Mouse (Mus musculus) midbrain, embryonic 14.5 days (tissue): Measurements from ENCODE around the gene Kyat1. TPM values are rescaled to one million over a fixed set of nuclear protein-coding genes. Genes with fewer than 3 reads are reported as not detected.
"Not testable (repeated sequence)": the region's sequence is repeated elsewhere in the genome, so short reads cannot be mapped to it uniquely, and the experiment has no call there.

Experiments used
- ATAC-seq: fragments of 200-750 bp; cut with Nextera tagmentation; 2 replicates; pipeline ENCODE4 v1.8.0; 2017; ENCODE audit warnings: moderate number of reproducible peaks, moderate library complexity; ENCODE audit not compliant: low FRiP score, low TSS enrichment
- DNase-seq: peaks from one replicate; pipeline ENCODE4 v3.0.0-alpha.2; 2015
- H3K27ac ChIP-seq: fragments of 300-500 bp; sonication (generic); replicated peaks from 2 replicates; pipeline ENCODE4 v1.5.1; 2014; ENCODE audit warnings: mild to moderate bottlenecking, low read depth, low read length, moderate library complexity
- H3K27me3 ChIP-seq: fragments of 300-500 bp; sonication (generic); 2 replicates; pipeline ENCODE4 v1.6.1; 2014; ENCODE audit warnings: low read length, control low read depth, mixed read lengths; ENCODE audit not compliant: control insufficient read depth, insufficient read depth
- H3K36me3 ChIP-seq: fragments of 300-500 bp; sonication (generic); 2 replicates; pipeline ENCODE4 v1.6.1; 2014; ENCODE audit warnings: low read length, control low read depth; ENCODE audit not compliant: control insufficient read depth, insufficient read depth
- H3K4me1 ChIP-seq: fragments of 300-500 bp; sonication (generic); 2 replicates; pipeline ENCODE4 v1.6.1; 2014; ENCODE audit warnings: mild to moderate bottlenecking, antibody characterized with exemption, low read length, control low read depth; ENCODE audit not compliant: control insufficient read depth, insufficient read depth
- H3K4me2 ChIP-seq: fragments of 300-500 bp; sonication (generic); 2 replicates; pipeline ENCODE4 v1.6.1; 2014; ENCODE audit warnings: mild to moderate bottlenecking, low read length, moderate library complexity
- H3K4me3 ChIP-seq: fragments of 300-500 bp; sonication (generic); replicated peaks from 2 replicates; pipeline ENCODE4 v1.5.1; 2014; ENCODE audit warnings: low read depth, low read length
- H3K9ac ChIP-seq: fragments of 300-500 bp; sonication (generic); replicated peaks from 2 replicates; pipeline ENCODE4 v1.6.1; 2014; ENCODE audit warnings: mild to moderate bottlenecking, low read length, moderate library complexity
- H3K9me3 ChIP-seq: fragments of 300-500 bp; sonication (generic); 2 replicates; pipeline ENCODE4 v1.6.1; 2016; ENCODE audit warnings: low read length, control low read depth, mixed read lengths; ENCODE audit not compliant: control insufficient read depth
- WGBS: fragments of 180-500 bp; shearing (Covaris S2); extraction: QIAGEN DNeasy Blood & Tissue Kit; methylation state at CpG from one replicate; pipeline ENCODE4 v1.1.7; 2014; 5-methylcytosine and 5-hydroxymethylcytosine counted together
- polyA plus RNA-seq: library from polyadenylated mRNA; unstranded; fragments of >200 nt; fragmentation: Nextera tagmentation; extraction: Ambion mirVana; gene quantifications from 2 replicates; pipeline ENCODE4 v1.2.1, GENCODE M21; 2014

The Kyat1 gene
- polyA plus RNA-seq, 1 experiment from 2014 or later: 15.3 TPM

DNA sequence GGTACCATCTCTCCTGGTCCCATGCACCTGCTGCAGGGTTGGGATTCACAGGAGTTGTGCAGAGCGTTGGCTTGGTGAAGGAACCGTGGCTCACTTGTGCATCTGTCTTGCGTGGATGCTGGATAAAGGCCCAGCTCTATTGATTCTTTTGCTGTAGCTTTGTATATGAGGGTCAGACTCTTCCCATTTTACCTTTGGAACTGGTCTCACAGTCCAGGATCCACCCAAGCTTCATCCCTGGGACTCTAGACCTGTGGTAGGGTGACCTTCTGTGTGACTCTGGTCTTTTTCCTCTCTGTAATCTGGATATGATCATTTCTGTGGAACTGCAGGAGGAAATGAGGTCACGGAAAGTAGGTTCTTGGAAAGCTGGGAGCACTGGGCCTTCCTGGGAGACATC is 61.2 kb downstream of the Kyat1 start:
- no peak overlapping the region for H3K9ac ChIP-seq
- no peak overlapping the region for H3K27ac ChIP-seq
- DNase-seq (no peak), ATAC-seq (no peak)
- no peak overlapping the region for H3K4me3 ChIP-seq
- peaks cover 90% of the 10 kb centered on the region for H3K36me3 ChIP-seq
- H3K4me2 ChIP-seq: no peak overlapping the region
- no peaks in the 10 kb centered on the region for H3K9me3 ChIP-seq
- WGBS: 95% methylated on average over 4 of the region's 4 CpGs
- no peaks in the 10 kb centered on the region for H3K4me1 ChIP-seq
- no peaks in the 10 kb centered on the region for H3K27me3 ChIP-seq

DNA sequence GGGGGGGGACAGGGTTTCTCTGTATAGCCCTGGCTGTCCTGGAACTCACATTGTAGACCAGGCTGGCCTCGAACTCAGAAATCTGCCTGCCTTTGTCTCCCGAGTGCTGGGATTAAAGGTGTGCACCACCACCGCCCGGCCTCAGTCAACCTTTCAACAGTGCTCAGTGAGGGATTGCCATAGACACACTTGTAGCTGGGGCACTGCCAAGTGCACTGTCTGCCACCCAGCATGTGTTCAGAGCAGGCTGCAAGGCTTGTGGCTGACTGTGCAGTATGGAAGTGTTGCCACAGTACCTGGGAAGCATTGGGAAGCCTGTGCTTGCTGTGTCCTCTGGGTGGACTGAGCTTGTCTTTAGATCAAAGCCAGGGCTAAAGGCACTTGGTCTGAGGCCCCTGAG is 65.6 kb downstream of the Kyat1 start:
- DNase-seq, H3K27ac ChIP-seq, H3K4me1 ChIP-seq, H3K9ac ChIP-seq, H3K27me3 ChIP-seq, ATAC-seq, H3K4me2 ChIP-seq, H3K9me3 ChIP-seq, H3K4me3 ChIP-seq: not testable (repeated sequence)
- WGBS: 92% methylated on average over 4 of the region's 4 CpGs
- peaks cover 78% of the 10 kb centered on the region for H3K36me3 ChIP-seq

DNA sequence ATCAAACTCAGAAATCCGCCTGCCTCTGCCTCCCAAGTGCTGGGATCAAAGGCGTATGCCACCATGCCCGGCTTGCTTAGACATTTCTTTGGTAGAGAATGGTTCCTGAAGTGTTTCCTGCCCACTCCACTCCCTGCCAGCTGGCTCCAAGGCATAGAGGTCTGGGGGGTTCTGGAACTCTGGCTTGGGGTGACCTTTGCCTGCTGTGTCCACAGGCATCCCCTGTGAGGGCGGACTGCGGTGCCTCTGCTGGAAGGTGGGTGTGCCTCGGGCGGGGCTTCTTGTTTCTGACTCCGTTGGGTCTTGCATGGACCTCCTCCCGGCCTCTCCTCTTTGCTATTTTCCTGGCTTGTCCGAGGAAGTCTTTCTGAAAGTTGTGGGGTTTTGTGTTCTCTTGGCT is 69.2 kb downstream of the Kyat1 start:
- Histone ChIP-seq H3K9ac (no peak overlapping the region), H3K27ac (no peak overlapping the region), H3K4me3 (no peak overlapping the region), H3K4me2 (no peak overlapping the region), H3K36me3 (peaks cover 42% of the 10 kb centered on the region), H3K9me3 (no peaks in the 10 kb centered on the region), H3K4me1 (peaks cover 14% of the 10 kb centered on the region), H3K27me3 (no peaks in the 10 kb centered on the region)
- DNase-seq (no peak), ATAC-seq (no peak)
- 95% methylated on average over 10 of the region's 10 CpGs for WGBS

Other genes with a start within 250 kb of the Kyat1 start
- 312 and 331 TPM in 2 replicates for gene Sptan1, start 240.3 kb downstream of the Kyat1 start, polyA plus RNA-seq
- gene Wdr34, start 157.0 kb downstream of the Kyat1 start, polyA plus RNA-seq: 62.9 and 80.2 TPM in 2 replicates
- gene Set, start 148.5 kb downstream of the Kyat1 start, polyA plus RNA-seq: 376 and 427 TPM in 2 replicates
- gene Pkn3, start 128.2 kb downstream of the Kyat1 start, polyA plus RNA-seq: 1.1 and 1.9 TPM in 2 replicates
- gene Zdhhc12, start 112.2 kb downstream of the Kyat1 start, polyA plus RNA-seq: 17.6 and 18.7 TPM in 2 replicates
- gene Zer1, start 81.3 kb downstream of the Kyat1 start, polyA plus RNA-seq: 15.1 and 15.6 TPM in 2 replicates
- 17.7 and 20.4 TPM in 2 replicates for gene Tbc1d13, start 72.1 kb downstream of the Kyat1 start, polyA plus RNA-seq
- 23.2 and 28.1 TPM in 2 replicates for gene Endog, start 34.4 kb downstream of the Kyat1 start, polyA plus RNA-seq
- gene Spout1, start 27.4 kb downstream of the Kyat1 start, polyA plus RNA-seq: 52.8 and 54.8 TPM in 2 replicates
- 66.0 and 70.9 TPM in 2 replicates for gene Lrrc8a, start 31.9 kb upstream of the Kyat1 start, polyA plus RNA-seq
- gene Gm28035, start 34.7 kb upstream of the Kyat1 start, polyA plus RNA-seq: 0.25 TPM in 1 of 2 replicates, not detected in the other
- 4.9 and 6.0 TPM in 2 replicates for gene Phyhd1, start 60.4 kb upstream of the Kyat1 start, polyA plus RNA-seq
- not detected in 2 replicates for gene Gm28038, start 75.2 kb upstream of the Kyat1 start, polyA plus RNA-seq
- gene Dolk, start 80.5 kb upstream of the Kyat1 start, polyA plus RNA-seq: 32.2 and 32.7 TPM in 2 replicates
- gene Nup188, start 80.5 kb upstream of the Kyat1 start, polyA plus RNA-seq: 20.5 and 26.0 TPM in 2 replicates
- gene Sh3glb2, start 153.5 kb upstream of the Kyat1 start, polyA plus RNA-seq: 129 and 183 TPM in 2 replicates
- 26.1 and 29.7 TPM in 2 replicates for gene Miga2, start 158.4 kb upstream of the Kyat1 start, polyA plus RNA-seq
- 56.3 and 57.2 TPM in 2 replicates for gene Dolpp1, start 186.4 kb upstream of the Kyat1 start, polyA plus RNA-seq
- gene Crat, start 210.0 kb upstream of the Kyat1 start, polyA plus RNA-seq: 22.2 and 24.0 TPM in 2 replicates
- 86.7 and 115 TPM in 2 replicates for gene Ptpa, start 210.2 kb upstream of the Kyat1 start, polyA plus RNA-seq